Mouse (Mus musculus): Measurements from ENCODE around the gene Nme7.
A peak's percentile ranks its signal among the peaks of the same experiment; 100 is the strongest.

DNA sequence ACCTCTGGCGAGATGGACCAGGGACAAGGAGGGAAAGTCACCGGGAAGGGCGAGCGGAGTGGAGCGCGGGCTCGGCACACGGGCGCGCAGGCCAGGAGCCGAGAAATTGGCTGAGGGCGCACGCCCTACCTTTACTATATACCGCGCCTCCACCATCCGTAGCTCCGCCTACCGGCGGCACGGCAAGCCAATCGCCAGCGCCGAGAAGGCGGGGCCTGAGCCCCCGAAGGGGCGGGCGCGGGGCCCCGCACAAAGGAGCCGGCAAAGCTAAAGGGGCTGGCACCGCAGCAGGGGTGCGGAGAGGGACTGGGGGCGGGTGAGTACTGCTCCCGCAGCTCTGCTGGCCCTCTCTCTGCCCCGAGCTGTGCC, 154.3 kb downstream of the Nme7 start, which contains the start of gene Atp1b1:
- TF ChIP-seq CTCF (IDR thresholded peaks at IDR 0.05; ENCODE audit: low read depth) (peak; percentile 29), EP300 (IDR thresholded peaks at IDR 0.05; ENCODE audit: low read depth) (no peak)
